Mouse (Mus musculus): Measurements from ENCODE around the gene Cacna1b.

GRCm38 (mm10) chr2:24562547-24563290, 200.2 kb downstream of the Cacna1b start:
- TF ChIP-seq MAX (IDR thresholded peaks at IDR 0.05; ENCODE audit: low read depth) = no peak
- TF ChIP-seq POLR2A (IDR thresholded peaks at IDR 0.05; ENCODE audit: insufficient read length, low read depth) = no peak
